Mouse (Mus musculus) testis, adult 2 months (tissue): ENCODE measurements around the gene Srsf1. TPM values are rescaled to one million over a fixed set of nuclear protein-coding genes. Genes with fewer than 3 reads are reported as not detected.

Experiments
- H3K27ac ChIP-seq: fragments of 200-500 bp; 2 replicates; pipeline ENCODE4 v1.5.1; 2012; ENCODE audit warnings: low read depth, low read length; ENCODE audit not compliant: control insufficient read depth, insufficient read depth
- H3K27me3 ChIP-seq: fragments of 200-500 bp; 2 replicates; pipeline ENCODE4 v1.6.1; 2012; ENCODE audit warnings: mild to moderate bottlenecking, low read length, moderate library complexity; ENCODE audit not compliant: control insufficient read depth, insufficient read depth
- H3K36me3 ChIP-seq: fragments of 200-500 bp; 2 replicates; pipeline ENCODE4 v1.6.1; 2012; ENCODE audit warnings: mild to moderate bottlenecking, low read length; ENCODE audit not compliant: control insufficient read depth, insufficient read depth
- H3K4me1 ChIP-seq: fragments of 200-500 bp; 2 replicates; pipeline ENCODE4 v1.6.1; 2012; ENCODE audit warnings: low read length; ENCODE audit not compliant: control insufficient read depth, insufficient read depth
- H3K4me3 ChIP-seq: fragments of 200-500 bp; 2 replicates; pipeline ENCODE4 v1.5.1; 2012; ENCODE audit warnings: low read depth, mild to moderate bottlenecking, low read length, moderate library complexity, mixed read lengths; ENCODE audit not compliant: control insufficient read depth
- CTCF ChIP-seq: fragments of 200-500 bp; IDR thresholded peaks from 2 replicates; pipeline ENCODE4 v1.5.1; 2012; ENCODE audit warnings: low read depth, mild to moderate bottlenecking, inconsistent platforms, low read length, moderate library complexity; ENCODE audit not compliant: control insufficient read depth, insufficient read depth, insufficient replicate concordance
- POLR2A ChIP-seq: fragments of 200-500 bp; IDR thresholded peaks from 2 replicates; pipeline ENCODE4 v1.6.1; 2012; ENCODE audit warnings: low read depth, mild to moderate bottlenecking, inconsistent platforms, low read length, moderate library complexity; ENCODE audit not compliant: control insufficient read depth
- polyA plus RNA-seq: library from polyadenylated mRNA; depleted of rRNA; stranded (reverse); fragments of >200 nt; gene quantifications from 2 replicates; pipeline ENCODE4 v1.2.3, GENCODE M21; 2012

Srsf1 gene
- polyA plus RNA-seq, 1 experiment, result 95.9 TPM

DNA sequence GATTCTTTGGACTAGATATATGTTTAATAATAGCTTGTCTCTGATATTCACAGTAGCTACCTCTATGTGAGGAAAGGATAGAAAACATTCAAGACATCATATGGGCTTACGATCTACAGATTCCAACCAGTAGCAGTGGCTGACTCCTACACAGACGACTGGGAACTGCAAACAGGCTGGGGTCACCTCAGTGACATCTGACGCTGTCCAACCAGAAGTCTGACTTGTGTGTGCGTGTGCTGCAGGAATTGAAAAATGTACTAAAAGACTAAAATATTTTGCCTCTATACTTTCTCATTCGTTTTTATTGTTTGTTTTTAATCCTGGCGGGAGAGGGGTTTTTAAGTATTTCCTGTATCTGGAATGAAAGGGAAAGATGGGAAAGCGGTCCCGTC, 20.0 kb downstream of the Srsf1 start:
- no peaks in the 10 kb centered on the region for H3K27me3 ChIP-seq
- peaks cover 7% of the 10 kb centered on the region; the same call in 1 of the 2 replicates for H3K4me1 ChIP-seq
- no peaks in the 10 kb centered on the region for H3K36me3 ChIP-seq
- peak overlapping the region; percentile 97 for H3K27ac ChIP-seq
- H3K4me3 ChIP-seq, result peak overlapping the region; percentile 99
- TF ChIP-seq POLR2A, result no peak
- TF ChIP-seq CTCF, result no peak

DNA sequence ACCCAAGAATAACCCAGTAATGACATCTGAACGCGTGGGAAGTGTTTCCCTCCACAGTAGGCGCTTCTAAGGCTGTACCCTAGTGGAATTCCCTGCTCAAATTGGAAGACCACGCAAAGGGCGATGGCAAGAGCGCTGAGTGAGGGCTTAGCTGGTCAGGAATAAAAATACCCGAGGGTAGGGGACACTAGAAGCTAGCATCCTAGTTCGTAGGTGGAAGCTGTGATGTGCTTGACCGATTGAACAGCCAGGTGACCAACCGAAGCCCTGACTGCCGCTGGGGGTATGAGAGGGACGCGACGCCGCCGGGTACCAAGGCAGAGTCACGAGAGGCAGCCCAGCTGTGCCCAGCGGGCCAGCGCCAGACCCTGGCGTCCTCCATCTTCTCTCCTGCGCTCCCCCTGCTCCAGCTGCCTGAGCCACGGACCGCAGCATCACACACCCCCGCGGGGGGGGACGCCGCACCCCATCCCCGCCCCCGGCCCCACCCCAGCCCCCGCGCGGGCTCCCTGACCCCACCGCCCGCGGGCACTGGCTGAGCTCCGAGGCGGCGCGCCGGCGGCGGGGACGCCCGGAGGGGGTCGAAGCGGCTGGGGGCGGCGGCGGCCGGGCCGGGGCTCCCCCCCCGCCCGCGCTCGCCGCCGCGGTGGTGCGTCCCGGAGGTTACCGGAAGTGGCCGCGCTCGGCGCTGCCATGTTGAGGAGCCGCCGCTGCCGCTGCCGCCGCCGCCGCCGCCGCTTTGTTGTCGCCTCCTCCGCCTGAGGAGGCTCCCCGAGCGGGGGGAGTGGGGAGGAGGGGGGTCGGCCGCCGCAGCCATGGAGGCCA, 20.6 kb downstream of the Srsf1 start, which contains the start of gene Vezf1:
Gene Vezf1, plus strand, starts transcription at position 694 of the 825 bp plus-strand sequence.
- no peaks in the 10 kb centered on the region for H3K27me3 ChIP-seq
- TF ChIP-seq CTCF, result no peak
- peak; percentile 58; the same call in 1 of the 2 replicates for TF ChIP-seq POLR2A
- H3K4me1 ChIP-seq, result peaks cover 7% of the 10 kb centered on the region; the same call in 1 of the 2 replicates
- H3K27ac ChIP-seq, result peak within 1 kb of the TSS; percentile 97
- H3K4me3 ChIP-seq, result peak within 1 kb of the TSS; percentile 99
- no peaks in the 10 kb centered on the region for H3K36me3 ChIP-seq

DNA sequence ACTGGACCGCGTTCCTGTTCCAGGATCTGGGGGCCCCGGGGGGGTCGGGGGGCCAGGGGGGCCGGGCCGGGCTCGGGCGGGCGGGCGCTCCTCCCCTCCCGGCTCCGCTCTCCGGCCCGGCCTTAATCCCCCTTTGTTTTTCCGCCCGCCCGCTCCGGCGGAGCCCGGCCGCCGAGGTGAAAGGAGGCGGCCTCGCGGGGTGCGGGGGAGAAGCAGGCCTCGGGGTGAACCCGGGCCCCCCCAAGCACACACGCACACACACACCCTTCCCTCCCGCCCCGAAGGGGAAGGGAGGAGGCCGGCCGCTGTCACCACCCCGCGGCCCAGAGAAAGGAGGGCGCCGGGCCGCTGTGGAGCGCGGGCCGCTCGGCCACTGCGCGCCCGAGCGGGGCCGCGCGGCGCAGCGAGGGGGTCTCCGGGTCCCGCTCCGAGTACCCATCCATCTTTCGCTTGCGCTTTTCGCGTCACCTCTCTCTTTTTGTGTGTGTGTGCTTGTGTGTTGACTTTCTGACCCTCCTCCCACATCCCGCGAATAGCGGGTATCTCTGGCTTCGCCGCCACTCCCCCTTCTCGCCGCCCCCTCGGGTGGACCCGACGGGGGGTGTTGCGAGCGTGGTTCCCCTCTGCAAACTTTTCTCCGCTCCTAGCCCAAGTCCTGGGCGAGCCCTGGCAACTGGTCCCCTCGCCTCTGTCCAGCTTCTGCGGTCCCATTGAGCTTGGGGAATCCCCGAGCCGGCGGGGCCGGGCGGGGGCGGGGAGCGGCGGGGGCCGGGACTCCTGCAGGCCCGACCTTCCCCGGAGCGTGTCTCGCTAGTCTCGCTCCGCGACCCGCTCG, 21.5 kb downstream of the Srsf1 start:
- Histone ChIP-seq H3K27ac (peak overlapping the region; percentile 73), H3K4me3 (peak overlapping the region; percentile 99), H3K27me3 (no peaks in the 10 kb centered on the region), H3K36me3 (no peaks in the 10 kb centered on the region; the same call in 1 of the 2 replicates), H3K4me1 (peaks cover 7% of the 10 kb centered on the region; the same call in 1 of the 2 replicates)
- TF ChIP-seq POLR2A, result 0 out of 2 replicates have a peak, but pooled peaks have one; percentile 11
- no peak for TF ChIP-seq CTCF

DNA sequence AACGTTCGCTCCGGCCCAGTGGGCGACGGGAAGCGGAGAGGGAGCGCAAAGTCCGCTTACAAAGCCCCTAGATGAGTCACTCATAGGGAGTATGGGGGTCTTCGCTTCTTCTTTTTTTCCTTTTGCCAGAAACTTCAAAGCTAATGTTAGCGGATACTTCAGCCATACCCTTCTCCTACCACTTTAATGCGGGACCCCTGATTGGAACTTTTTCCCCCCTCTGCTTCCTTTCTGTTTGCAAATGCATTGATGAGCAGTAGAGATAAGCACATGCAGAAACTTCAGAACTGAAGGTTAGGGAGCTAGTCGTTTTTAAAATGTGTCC, 22.0 kb downstream of the Srsf1 start:
- no peak overlapping the region for H3K27ac ChIP-seq
- H3K4me3 ChIP-seq, result peak overlapping the region; percentile 99
- no peaks in the 10 kb centered on the region; the same call in 1 of the 2 replicates for H3K36me3 ChIP-seq
- H3K27me3 ChIP-seq, result no peaks in the 10 kb centered on the region
- TF ChIP-seq POLR2A, result 0 out of 2 replicates have a peak, but pooled peaks have one; percentile 17
- no peak for TF ChIP-seq CTCF
- H3K4me1 ChIP-seq, result peaks cover 7% of the 10 kb centered on the region; the same call in 1 of the 2 replicates

DNA sequence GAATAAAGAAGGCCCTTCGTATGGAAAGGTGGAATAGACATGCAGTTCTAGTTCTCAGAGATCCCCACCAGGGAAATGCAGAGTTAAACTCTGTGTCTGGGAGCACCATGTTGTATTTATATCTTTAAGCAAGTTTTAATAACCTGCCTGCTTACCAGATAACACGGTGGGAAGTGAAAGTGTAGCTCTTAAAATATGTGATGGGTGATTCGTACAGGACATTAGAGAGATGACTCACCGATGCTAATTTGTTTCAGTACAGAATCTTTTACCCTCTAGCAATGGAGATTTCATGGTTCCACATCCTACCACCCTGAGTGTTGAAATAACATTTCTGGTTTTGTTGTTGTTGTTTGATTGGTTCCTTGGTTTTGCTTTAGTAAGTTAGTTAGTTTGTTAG, 23.2 kb downstream of the Srsf1 start:
- Histone ChIP-seq H3K27me3 (no peaks in the 10 kb centered on the region), H3K4me3 (no peak overlapping the region), H3K36me3 (no peaks in the 10 kb centered on the region; the same call in 1 of the 2 replicates), H3K4me1 (peaks cover 7% of the 10 kb centered on the region; the same call in 1 of the 2 replicates), H3K27ac (no peak overlapping the region)
- TF ChIP-seq POLR2A (no peak), CTCF (no peak)

DNA sequence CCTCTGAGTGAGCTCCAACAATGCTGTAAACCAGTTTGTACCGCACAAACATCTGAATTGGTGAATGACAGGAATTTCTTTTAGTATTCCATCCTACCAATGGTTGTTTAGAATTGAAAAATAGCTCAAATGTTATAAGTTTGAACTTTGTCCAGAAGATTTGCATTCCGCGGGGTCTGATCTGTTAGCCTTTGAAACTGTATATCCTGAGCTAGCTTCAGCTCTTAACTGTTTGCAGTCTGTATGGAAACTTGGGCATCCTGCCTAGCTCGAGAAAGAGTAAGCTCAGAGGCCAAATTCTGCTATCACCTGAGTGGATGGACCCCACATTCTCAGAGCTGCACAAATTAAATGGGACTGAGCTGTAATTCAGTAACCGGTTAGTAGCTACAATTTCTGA, 23.9 kb downstream of the Srsf1 start:
- Histone ChIP-seq H3K4me1 (peaks cover 7% of the 10 kb centered on the region; the same call in 1 of the 2 replicates), H3K4me3 (no peak overlapping the region), H3K36me3 (peaks cover 1% of the 10 kb centered on the region; the same call in 1 of the 2 replicates), H3K27me3 (no peaks in the 10 kb centered on the region), H3K27ac (no peak overlapping the region)
- TF ChIP-seq CTCF, result no peak
- TF ChIP-seq POLR2A, result no peak
